Mouse (Mus musculus) hindbrain, embryonic 14.5 days (tissue): ENCODE measurements around the gene Hpgds. TPM values are rescaled to one million over a fixed set of nuclear protein-coding genes. Genes with fewer than 3 reads are reported as not detected.
A peak's percentile ranks its signal among the peaks of the same experiment; 100 is the strongest.

Experiments
- ATAC-seq: fragments of 200-750 bp; cut with Nextera tagmentation; 2 replicates; pipeline ENCODE4 v1.8.0; 2017; ENCODE audit warnings: moderate number of reproducible peaks, mild to moderate bottlenecking, moderate TSS enrichment, moderate library complexity; ENCODE audit not compliant: low FRiP score
- DNase-seq: peaks from one replicate; pipeline ENCODE4 v3.0.0-alpha.2; 2015; ENCODE audit warnings: low spot score
- H3K27ac ChIP-seq: fragments of 300-500 bp; sonication (generic); 2 replicates; pipeline ENCODE4 v1.5.1; 2014; ENCODE audit warnings: mild to moderate bottlenecking, moderate library complexity
- H3K27me3 ChIP-seq: fragments of 300-500 bp; sonication (generic); 2 replicates; pipeline ENCODE4 v1.6.1; 2014; ENCODE audit warnings: mild to moderate bottlenecking, low read length, mixed read lengths; ENCODE audit not compliant: control insufficient read depth, insufficient read depth
- H3K36me3 ChIP-seq: fragments of 300-500 bp; sonication (generic); replicated peaks from 2 replicates; pipeline ENCODE4 v1.6.1; 2014; ENCODE audit not compliant: control insufficient read depth, insufficient read depth
- H3K4me1 ChIP-seq: fragments of 300-500 bp; sonication (generic); replicated peaks from 2 replicates; pipeline ENCODE4 v1.6.1; 2014; ENCODE audit warnings: antibody characterized with exemption, low read length, mixed read lengths; ENCODE audit not compliant: control insufficient read depth, insufficient read depth
- H3K4me2 ChIP-seq: fragments of 300-500 bp; sonication (generic); replicated peaks from 2 replicates; pipeline ENCODE4 v1.6.1; 2014; ENCODE audit warnings: mild to moderate bottlenecking, moderate library complexity
- H3K4me3 ChIP-seq: fragments of 300-500 bp; sonication (generic); replicated peaks from 2 replicates; pipeline ENCODE4 v1.5.1; 2014; ENCODE audit warnings: mild to moderate bottlenecking, low read length
- H3K9ac ChIP-seq: fragments of 300-500 bp; sonication (generic); 2 replicates; pipeline ENCODE4 v1.6.1; 2014
- H3K9me3 ChIP-seq: fragments of 300-500 bp; sonication (generic); 2 replicates; pipeline ENCODE4 v1.6.1; 2016; ENCODE audit warnings: low read length; ENCODE audit not compliant: control insufficient read depth
- WGBS: fragments of 180-500 bp; shearing (Covaris S2); extraction: QIAGEN DNeasy Blood & Tissue Kit; methylation state at CpG from one replicate; pipeline ENCODE4 v1.1.7; 2014; 5-methylcytosine and 5-hydroxymethylcytosine counted together
- polyA plus RNA-seq: library from polyadenylated mRNA; unstranded; fragments of >200 nt; fragmentation: Nextera tagmentation; extraction: Ambion mirVana; gene quantifications from 2 replicates; pipeline ENCODE4 v1.2.1, GENCODE M21; 2014

Gene Hpgds
- 3.7 and 5.0 TPM in 2 replicates for polyA plus RNA-seq

DNA sequence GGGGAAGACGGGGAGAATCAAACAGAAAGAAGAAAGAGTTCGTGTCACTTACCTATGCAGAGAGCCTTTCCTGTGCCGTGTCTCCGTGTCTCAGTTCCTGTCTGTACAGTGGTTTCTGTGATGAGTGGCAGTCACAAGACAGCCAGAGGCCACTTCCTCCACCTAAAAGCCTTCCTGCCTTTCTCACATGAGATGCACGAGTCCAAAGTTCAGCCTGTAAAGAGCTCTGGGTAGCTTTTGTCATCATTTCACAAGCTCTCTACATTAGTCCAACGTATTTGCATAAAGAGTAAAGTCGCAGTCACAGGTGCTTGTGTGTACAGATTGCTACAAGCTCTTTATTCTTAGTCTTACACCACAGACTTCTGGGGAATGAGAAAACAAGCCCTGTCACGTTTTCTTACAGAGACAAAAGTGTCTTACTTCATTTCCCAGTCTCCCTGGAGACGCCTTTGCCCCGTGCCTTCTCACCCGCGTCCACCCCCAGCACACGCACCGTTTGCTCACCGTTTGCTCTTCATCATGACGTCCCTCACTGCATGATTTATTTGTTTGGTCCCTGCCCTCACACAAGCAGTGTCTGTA, at the start of gene Hpgds:
Gene Hpgds, minus strand, starts transcription at position 288 of the 585 bp plus-strand sequence.
- H3K4me1 ChIP-seq: 0 out of 2 replicates have a peak, but pooled peaks cover 10% of the 10 kb centered on the region
- H3K36me3 ChIP-seq: no peaks in the 10 kb centered on the region
- no peaks in the 10 kb centered on the region for H3K9me3 ChIP-seq
- H3K4me2 ChIP-seq: peak within 1 kb of the TSS; percentile 44
- DNase-seq (peak; percentile 39), ATAC-seq (no peak; the same call in 1 of the 2 replicates)
- H3K27ac ChIP-seq: no peak within 1 kb of the TSS
- H3K4me3 ChIP-seq: no peak within 1 kb of the TSS
- 0 out of 2 replicates have a peak within 1 kb of the TSS, but pooled peaks have one; percentile 1 for H3K9ac ChIP-seq
- H3K27me3 ChIP-seq: no peaks in the 10 kb centered on the region
- WGBS: 11% methylated on average over 16 of the region's 16 CpGs

DNA sequence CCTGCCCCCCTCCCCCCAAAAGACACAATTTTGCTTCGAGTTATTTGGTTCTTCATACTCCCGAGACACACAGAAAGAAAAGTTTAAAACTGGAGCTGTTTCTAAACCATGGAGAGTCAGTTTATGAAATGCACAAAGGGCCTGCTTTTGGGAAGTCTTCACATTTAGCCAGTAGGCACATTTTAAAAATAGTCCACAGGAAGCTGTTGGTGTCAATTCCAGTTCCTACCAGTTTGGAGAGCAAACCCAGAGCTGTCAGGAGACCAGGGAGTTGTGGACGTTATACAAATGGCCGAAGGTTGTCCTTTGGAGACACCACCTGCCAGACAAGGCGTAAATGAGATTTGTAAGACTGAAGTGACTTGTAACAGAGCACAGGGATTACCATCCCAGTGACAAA, 20.3 kb upstream of the Hpgds start:
- 71% methylated on average over 5 of the region's 5 CpGs for WGBS
- H3K4me2 ChIP-seq: no peak overlapping the region
- no peaks in the 10 kb centered on the region for H3K9me3 ChIP-seq
- no peak overlapping the region for H3K4me3 ChIP-seq
- no peak overlapping the region for H3K9ac ChIP-seq
- H3K27ac ChIP-seq: no peak overlapping the region
- no peak for ATAC-seq
- DNase-seq: no peak
- no peaks in the 10 kb centered on the region for H3K27me3 ChIP-seq
- H3K4me1 ChIP-seq: no peaks in the 10 kb centered on the region
- no peaks in the 10 kb centered on the region for H3K36me3 ChIP-seq

DNA sequence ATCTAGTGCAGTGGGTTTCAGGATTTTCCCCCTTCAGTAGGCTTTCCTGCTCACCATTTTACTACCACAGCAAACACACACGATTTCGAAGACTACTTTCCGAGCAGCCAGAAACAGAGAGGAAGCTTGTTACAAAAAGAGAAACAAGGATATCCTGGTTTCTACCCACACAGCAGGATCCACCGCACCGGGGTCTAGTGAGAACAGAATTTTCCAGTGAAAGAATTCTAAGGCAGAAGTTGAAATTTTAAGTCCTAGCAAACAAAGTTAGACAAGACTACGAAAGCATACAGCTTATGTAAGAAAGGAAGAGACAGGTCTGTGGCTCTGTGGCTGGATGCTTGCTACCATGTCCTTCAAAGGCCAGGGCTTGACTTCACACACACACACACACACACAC, 19.4 kb upstream of the Hpgds start:
- H3K27me3 ChIP-seq: no peaks in the 10 kb centered on the region
- WGBS: 83% methylated on average over 6 of the region's 6 CpGs
- H3K4me3 ChIP-seq: no peak overlapping the region
- H3K27ac ChIP-seq: no peak overlapping the region
- no peaks in the 10 kb centered on the region for H3K4me1 ChIP-seq
- no peaks in the 10 kb centered on the region for H3K36me3 ChIP-seq
- ATAC-seq: no peak
- no peak overlapping the region for H3K9ac ChIP-seq
- H3K4me2 ChIP-seq: no peak overlapping the region
- no peaks in the 10 kb centered on the region for H3K9me3 ChIP-seq
- no peak for DNase-seq

DNA sequence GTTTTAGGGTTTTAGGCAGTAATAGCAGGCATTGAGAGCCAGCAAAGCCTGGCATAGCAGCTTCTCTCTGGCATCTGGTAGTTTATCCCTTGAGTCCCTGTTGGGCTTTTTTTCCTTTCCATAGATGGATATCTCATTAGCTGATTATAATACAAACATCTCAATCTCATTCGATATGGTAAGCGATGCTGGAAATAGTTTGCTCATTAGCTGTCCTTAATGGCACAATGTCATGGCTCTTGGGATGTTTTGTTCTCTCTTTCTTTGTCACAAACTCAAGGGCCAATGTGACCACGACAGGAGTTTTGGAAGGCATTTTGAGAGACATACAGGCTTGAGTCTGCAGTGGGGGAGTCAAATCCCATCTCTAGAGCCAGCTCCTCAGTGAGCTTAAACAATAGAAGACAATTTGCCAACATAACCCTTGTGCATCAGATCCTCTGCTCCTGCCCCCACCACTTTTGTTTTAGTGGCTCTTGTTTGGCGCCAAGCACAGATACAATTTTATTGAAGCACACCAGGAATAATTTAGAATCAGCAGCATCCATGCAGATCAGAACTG, 14.8 kb upstream of the Hpgds start:
- Histone ChIP-seq H3K27ac (no peak overlapping the region), H3K27me3 (no peaks in the 10 kb centered on the region), H3K4me2 (no peak overlapping the region), H3K4me3 (no peak overlapping the region), H3K4me1 (no peaks in the 10 kb centered on the region), H3K9me3 (no peaks in the 10 kb centered on the region), H3K9ac (no peak overlapping the region), H3K36me3 (no peaks in the 10 kb centered on the region)
- DNase-seq (no peak), ATAC-seq (peak; percentile 60; the same call in 1 of the 2 replicates)
- 40% methylated on average over 4 of the region's 4 CpGs for WGBS

DNA sequence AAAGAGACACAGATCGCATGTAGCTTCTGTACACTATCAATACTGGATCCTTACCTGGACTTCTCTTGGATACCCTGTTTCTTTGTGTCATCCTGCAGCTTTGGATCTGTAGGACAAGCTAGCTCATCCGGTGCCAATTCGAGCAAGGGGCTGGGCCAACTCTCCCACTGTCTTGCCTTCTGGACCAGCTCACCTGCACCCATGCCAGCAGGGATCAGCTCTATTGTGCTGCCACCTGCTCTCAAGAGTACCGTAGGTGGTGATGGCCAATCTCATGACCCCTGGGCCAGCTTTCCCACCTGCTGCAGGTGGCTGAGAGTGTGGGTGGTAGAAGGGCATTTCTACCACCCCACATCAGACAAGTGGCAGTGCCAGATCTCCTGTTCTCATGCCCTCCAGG, 12.3 kb upstream of the Hpgds start:
- WGBS: 95% methylated on average over 4 of the region's 4 CpGs
- Histone ChIP-seq H3K9ac (no peak overlapping the region), H3K9me3 (no peaks in the 10 kb centered on the region), H3K4me3 (no peak overlapping the region), H3K4me1 (no peaks in the 10 kb centered on the region), H3K36me3 (no peaks in the 10 kb centered on the region), H3K4me2 (no peak overlapping the region), H3K27me3 (no peaks in the 10 kb centered on the region), H3K27ac (no peak overlapping the region)
- ATAC-seq (no peak), DNase-seq (no peak)

DNA sequence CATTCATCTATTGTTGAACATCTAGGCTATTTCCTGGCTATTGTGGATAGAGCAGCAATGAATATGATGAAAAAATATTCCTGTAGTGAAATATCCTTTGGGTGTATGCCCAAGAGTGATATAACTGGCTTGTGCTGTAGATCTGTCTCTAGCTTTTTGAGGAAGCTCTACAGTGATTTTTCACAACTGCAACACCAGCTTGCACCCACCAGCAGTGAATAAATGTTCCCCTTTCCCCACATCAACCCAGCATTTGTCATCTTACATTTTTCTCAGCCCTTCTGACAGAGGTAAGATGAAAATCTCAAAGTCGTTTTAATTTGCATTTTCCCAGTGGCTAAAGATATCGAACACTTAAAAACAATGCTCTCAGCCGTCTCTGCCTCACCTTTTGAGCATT, 8.9 kb upstream of the Hpgds start:
- no peaks in the 10 kb centered on the region for H3K9me3 ChIP-seq
- H3K36me3 ChIP-seq: no peaks in the 10 kb centered on the region
- no peaks in the 10 kb centered on the region for H3K27me3 ChIP-seq
- ATAC-seq (no peak), DNase-seq (no peak)
- H3K4me2 ChIP-seq: no peak overlapping the region
- no peak overlapping the region for H3K9ac ChIP-seq
- H3K4me1 ChIP-seq: no peaks in the 10 kb centered on the region
- H3K4me3 ChIP-seq: no peak overlapping the region
- no peak overlapping the region for H3K27ac ChIP-seq
- WGBS: 73% methylated on average over 3 of the region's 3 CpGs

DNA sequence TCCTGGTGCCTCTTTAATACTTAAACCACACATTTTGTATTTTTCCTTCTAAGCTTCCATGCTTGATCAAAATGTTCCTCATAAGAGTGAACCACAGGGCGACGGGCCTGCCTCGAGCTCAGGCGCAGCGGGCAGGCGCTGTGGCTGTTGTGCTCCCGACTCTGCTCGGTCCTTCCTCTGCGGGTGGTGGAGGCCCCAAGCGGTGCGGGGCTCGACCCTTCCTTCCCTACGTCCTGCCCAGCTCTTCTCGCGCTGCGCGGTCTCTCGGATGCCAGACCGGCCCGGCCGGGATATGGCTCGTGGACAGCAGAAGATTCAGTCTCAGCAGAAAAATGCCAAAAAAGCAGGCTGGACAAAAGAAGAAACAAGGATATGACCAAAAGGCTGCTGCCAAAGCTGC, 6.0 kb upstream of the Hpgds start:
- H3K4me1 ChIP-seq: no peaks in the 10 kb centered on the region
- H3K36me3 ChIP-seq: no peaks in the 10 kb centered on the region
- H3K4me2 ChIP-seq: peak overlapping the region; percentile 41
- no peak overlapping the region for H3K27ac ChIP-seq
- WGBS: 13% methylated on average over 22 of the region's 22 CpGs
- H3K27me3 ChIP-seq: no peaks in the 10 kb centered on the region
- no peaks in the 10 kb centered on the region for H3K9me3 ChIP-seq
- no peak overlapping the region for H3K9ac ChIP-seq
- H3K4me3 ChIP-seq: no peak overlapping the region
- no peak for ATAC-seq
- no peak for DNase-seq

DNA sequence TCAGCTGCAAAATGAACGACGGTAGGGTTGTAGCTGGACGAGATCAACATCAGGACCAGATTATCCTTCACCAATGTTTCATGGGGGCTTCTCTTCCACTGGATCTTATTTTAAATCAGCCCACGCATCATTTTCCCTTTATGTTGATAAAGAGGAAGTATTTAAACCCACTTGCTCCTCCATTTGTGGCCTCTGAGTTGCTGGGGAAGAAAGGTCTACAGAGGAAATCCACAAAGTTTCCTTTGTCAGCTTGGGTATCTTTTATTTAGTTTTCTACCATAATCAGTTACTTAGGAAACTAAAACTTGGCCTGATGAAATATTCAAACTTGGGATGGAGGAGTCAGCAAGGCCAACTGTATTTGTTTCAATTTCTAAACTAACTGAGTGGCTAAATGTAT, 1.7 kb upstream of the Hpgds start:
- Histone ChIP-seq H3K27me3 (no peaks in the 10 kb centered on the region), H3K9ac (no peak overlapping the region), H3K4me1 (0 out of 2 replicates have a peak, but pooled peaks cover 10% of the 10 kb centered on the region), H3K4me3 (no peak overlapping the region), H3K9me3 (no peaks in the 10 kb centered on the region), H3K27ac (no peak overlapping the region), H3K36me3 (no peaks in the 10 kb centered on the region), H3K4me2 (no peak overlapping the region)
- 90% methylated on average over 4 of the region's 4 CpGs for WGBS
- ATAC-seq (no peak), DNase-seq (no peak)

DNA sequence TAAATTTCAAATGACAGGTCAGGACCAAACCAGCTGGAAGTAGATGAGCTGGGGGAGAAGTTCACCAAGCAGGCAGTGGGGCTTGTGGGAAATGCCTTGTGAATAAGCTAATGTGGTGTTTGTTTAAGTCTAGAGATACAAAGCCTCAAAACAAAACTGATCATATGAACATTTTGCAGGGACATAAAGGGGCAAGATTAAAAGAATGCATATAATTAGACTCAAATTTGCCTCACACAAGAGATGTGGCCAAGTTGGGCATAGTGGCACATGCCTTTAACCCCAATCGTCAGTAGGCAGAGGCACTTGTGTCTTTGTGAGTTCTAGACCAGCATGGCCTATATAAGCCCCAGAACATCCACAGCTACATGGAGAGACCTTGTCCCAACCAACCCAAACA, 2.4 kb downstream of the Hpgds start:
- 88% methylated on average over 1 of the region's 1 CpGs for WGBS
- H3K4me1 ChIP-seq: 0 out of 2 replicates have a peak, but pooled peaks cover 10% of the 10 kb centered on the region
- no peaks in the 10 kb centered on the region for H3K27me3 ChIP-seq

More for the DNA sequence above, 2.4 kb downstream of the Hpgds start:
- Histone ChIP-seq H3K4me3 (no peak overlapping the region), H3K36me3 (no peaks in the 10 kb centered on the region), H3K4me2 (no peak overlapping the region), H3K27ac (no peak overlapping the region), H3K9me3 (no peaks in the 10 kb centered on the region), H3K9ac (no peak overlapping the region)
- DNase-seq: no peak
- ATAC-seq: no peak
